Mouse (Mus musculus) MEL (cell line): ENCODE results near the gene Ankrd36.

Experiments used
- CHD1 ChIP-seq: IDR thresholded peaks from 2 replicates; pipeline ENCODE4 v1.6.1; 2012; ENCODE audit warnings: low read depth, mild to moderate bottlenecking, inconsistent platforms, low read length, improper control_type of control experiment
- CTCF ChIP-seq, 3 experiments: IDR thresholded peaks in 2 of 3; conservative IDR thresholded peaks in 1 of 3; 2 replicates each; pipeline ENCODE4 v1.5.1; 2011 to 2012; ENCODE audit warnings: low read length in 3 of 3, low read depth in 2 of 3, mild to moderate bottlenecking in 2 of 3, improper control_type of control experiment in 1 of 3, inconsistent platforms in 1 of 3, mixed read lengths in 1 of 3, moderate library complexity in 1 of 3; ENCODE audit not compliant: control insufficient read depth in 1 of 3, insufficient read depth in 1 of 3, poor library complexity in 1 of 3, severe bottlenecking in 1 of 3
- EP300 ChIP-seq, 2 experiments: IDR thresholded peaks; 2 replicates each; pipeline ENCODE4 v1.6.1; 2011; ENCODE audit warnings: improper control_type of control experiment in 2 of 2, low read length in 2 of 2, low read depth in 1 of 2, mild to moderate bottlenecking in 1 of 2
- HCFC1 ChIP-seq: IDR thresholded peaks from 2 replicates; pipeline ENCODE4 v1.6.1; 2012; ENCODE audit warnings: low read depth, mild to moderate bottlenecking, inconsistent platforms, low read length, improper control_type of control experiment, moderate library complexity
- SMC3 ChIP-seq: IDR thresholded peaks from 2 replicates; pipeline ENCODE4 v1.6.1; 2011; ENCODE audit warnings: low read depth, low read length, improper control_type of control experiment
- TAL1 ChIP-seq: IDR thresholded peaks from 2 replicates; pipeline ENCODE4 v1.6.1; 2012; ENCODE audit warnings: mild to moderate bottlenecking, inconsistent platforms, low read length, moderate library complexity, mixed read lengths
- TCF12 ChIP-seq: IDR thresholded peaks from 2 replicates; pipeline ENCODE4 v1.6.1; 2014; ENCODE audit warnings: low read depth, mild to moderate bottlenecking, inconsistent platforms, low read length, improper control_type of control experiment, moderate library complexity
- UBTF ChIP-seq: IDR thresholded peaks from 2 replicates; pipeline ENCODE4 v1.6.1; 2012; ENCODE audit warnings: low read depth, mild to moderate bottlenecking, inconsistent platforms, low read length, improper control_type of control experiment, moderate library complexity, borderline replicate concordance; ENCODE audit not compliant: insufficient read depth
- ZKSCAN1 ChIP-seq: IDR thresholded peaks from 2 replicates; pipeline ENCODE4 v1.6.1; 2012; ENCODE audit warnings: low read depth, mild to moderate bottlenecking, inconsistent platforms, low read length, improper control_type of control experiment, moderate library complexity
- ZNF384 ChIP-seq: IDR thresholded peaks from 2 replicates; pipeline ENCODE4 v1.6.1; 2012; ENCODE audit warnings: low read depth, mild to moderate bottlenecking, inconsistent platforms, low read length, improper control_type of control experiment

GRCm38 (mm10) chr11:5734323-5734722 is 164.8 kb downstream of the Ankrd36 start:
- TF ChIP-seq SMC3 (no peak), ZKSCAN1 (no peak), CTCF (IDR thresholded peaks at IDR 0.05 in 2 of 3, conservative IDR thresholded peaks at IDR 0.05 in 1 of 3; ENCODE audit: control insufficient read depth in 1 of 3, insufficient read depth in 1 of 3, low read depth in 2 of 3, low read length in 3 of 3, poor library complexity in 1 of 3, severe bottlenecking in 1 of 3) (no peak), CHD1 (no peak), TAL1 (no peak), ZNF384 (no peak), TCF12 (no peak), HCFC1 (no peak), EP300 (IDR thresholded peaks at IDR 0.05; ENCODE audit: low read depth in 1 of 2, low read length in 2 of 2) (no peak), UBTF (no peak)
